Mouse (Mus musculus) lung, adult 18-20 months (tissue): Measurements from ENCODE around the gene Nop53.

Source experiments
- DNase-seq, 2 experiments: peaks; one replicate each; pipeline ENCODE4 v3.0.0; 2022; ENCODE audit warnings: mixed read lengths in 2 of 2

Nop53 gene

GRCm38 (mm10) chr7:15945721-15946536 is at the start of gene Nop53:
Gene Nop53 (minus strand): TSS chr7:15946074.
- DNase-seq, result peak; percentile 94 to 95

GRCm38 (mm10) chr7:15993789-15994188 is 47.9 kb upstream of the Nop53 start:
- no peak for DNase-seq

GRCm38 (mm10) chr7:15993152-15993551 is 47.3 kb upstream of the Nop53 start:
- no peak for DNase-seq

- no peak for DNase-seq
These were observed 45.9 kb upstream of the Nop53 start for GRCm38 (mm10) chr7:15991764-15992163.

GRCm38 (mm10) chr7:15987661-15988356 is 41.9 kb upstream of the Nop53 start:
- no peak for DNase-seq

GRCm38 (mm10) chr7:15982729-15983407 is 37.0 kb upstream of the Nop53 start:
- peak in 1 of 2 experiments; percentile 46 for DNase-seq

- DNase-seq, result no peak
These were observed 35.7 kb upstream of the Nop53 start for GRCm38 (mm10) chr7:15981538-15981937.

- DNase-seq, result peak; percentile 82 to 85
These were observed 34.4 kb upstream of the Nop53 start for GRCm38 (mm10) chr7:15980246-15980645.

- peak in 1 of 2 experiments; percentile 43 for DNase-seq
These were observed 30.0 kb upstream of the Nop53 start for GRCm38 (mm10) chr7:15975904-15976303.

- no peak for DNase-seq
These were observed 29.6 kb upstream of the Nop53 start for GRCm38 (mm10) chr7:15975451-15975850.

GRCm38 (mm10) chr7:15974712-15975111 is 28.8 kb upstream of the Nop53 start:
- peak; percentile 56 to 67 for DNase-seq

- no peak for DNase-seq
These were observed 26.4 kb upstream of the Nop53 start for GRCm38 (mm10) chr7:15972247-15972646.

- DNase-seq, result no peak
These were observed 23.8 kb upstream of the Nop53 start for GRCm38 (mm10) chr7:15969674-15970073.

- DNase-seq, result no peak
These were observed 22.4 kb upstream of the Nop53 start for GRCm38 (mm10) chr7:15968322-15968721.

GRCm38 (mm10) chr7:15967312-15967711 is 21.4 kb upstream of the Nop53 start, which contains the start of gene Ehd2:
Gene Ehd2 (minus strand): TSS chr7:15967567.
- DNase-seq, result peak; percentile 82 to 88

GRCm38 (mm10) chr7:15966489-15966888 is 20.6 kb upstream of the Nop53 start:
- DNase-seq, result no peak

- DNase-seq, result no peak
These were observed 18.2 kb upstream of the Nop53 start for GRCm38 (mm10) chr7:15963798-15964652.

GRCm38 (mm10) chr7:15962311-15963288 is 16.7 kb upstream of the Nop53 start:
- DNase-seq, result peak; percentile 90

- DNase-seq, result no peak
These were observed 15.9 kb upstream of the Nop53 start for GRCm38 (mm10) chr7:15961798-15962197.

GRCm38 (mm10) chr7:15961239-15961638 is 15.4 kb upstream of the Nop53 start:
- DNase-seq, result no peak

- DNase-seq, result no peak
These were observed 14.8 kb upstream of the Nop53 start for GRCm38 (mm10) chr7:15960691-15961090.
